ENCODE assay signal across 8 mouse cellular contexts in genomic region chr2:180227262-180228059, GRCm38 (mm10). TPM values are rescaled to one million over a fixed set of nuclear protein-coding genes. Genes with fewer than 3 reads are reported as not detected.
DNase-seq lines count a peak whose midpoint lies in the region; ATAC-seq and TF ChIP-seq lines count a peak whose summit lies in the region.

No protein-coding gene starts in this region.

- peak; percentile 70 for DNase-seq in left cerebral cortex, postnatal 4 days
- DNase-seq in left cerebral cortex, adult 8-10 months (ENCODE audit: low spot score in 2 of 2): no peak
- peak; percentile 58 for DNase-seq in c-Kit-positive CD71-negative TER-119-negative erythroid progenitor cells, embryonic 14.5 days (ENCODE audit: low read depth)
- peak; percentile 77 for DNase-seq in gastrocnemius, adult 2 months
- peak; percentile 72 for DNase-seq in induced T-regulatory cell, adult 2 months (ENCODE audit: low read depth)
- DNase-seq in frontal cortex, adult 2 months (ENCODE audit: extremely low spot score in 1 of 2, low spot score in 1 of 2): no peak

- intact Hi-C loops in left cerebral cortex, postnatal 4 days (cut with DNase I): no loop called here
- intact Hi-C loops in gastrocnemius, adult 2 months (cut with DNase I): no loop called here

- H3K9ac ChIP-seq in liver, embryonic 16.5 days (ENCODE audit: low read depth, low read length): no peak overlapping the region
- no peak overlapping the region for H3K9ac ChIP-seq in neural tube, embryonic 12.5 days

- H3K36me3 ChIP-seq in liver, embryonic 16.5 days (ENCODE audit: control insufficient read depth, insufficient read depth): no peaks in the 10 kb centered on the region
- no peaks in the 10 kb centered on the region for H3K36me3 ChIP-seq in neural tube, embryonic 12.5 days

- 3% methylated on average over 21 of the region's 21 CpGs for WGBS in liver, embryonic 16.5 days (ENCODE audit: insufficient replicate concordance)
- WGBS in neural tube, embryonic 12.5 days: under 1% methylated on average over 21 of the region's 21 CpGs

- H3K4me2 ChIP-seq in liver, embryonic 16.5 days (ENCODE audit: low read depth, low read length): peak overlapping the region; percentile 47
- peak overlapping the region; percentile 43 for H3K4me2 ChIP-seq in neural tube, embryonic 12.5 days (replicated peaks)

- peaks cover 3% of the 10 kb centered on the region for H3K4me1 ChIP-seq in liver, embryonic 16.5 days (ENCODE audit: control insufficient read depth, low read depth, low read length)
- H3K4me1 ChIP-seq in neural tube, embryonic 12.5 days: peaks cover 49% of the 10 kb centered on the region

- peak; percentile 81 for TF ChIP-seq CTCF in gastrocnemius, adult 2 months (IDR thresholded peaks at IDR 0.05)

- peak; percentile 44; the same call in 1 of the 2 replicates for ATAC-seq in liver, embryonic 16.5 days (ENCODE audit: low read depth)
- peak; percentile 73 for ATAC-seq in neural tube, embryonic 12.5 days (ENCODE audit: low FRiP score, low read depth)

- H3K4me3 ChIP-seq in gastrocnemius, adult 2 months: peak overlapping the region; percentile 69
- H3K4me3 ChIP-seq in liver, embryonic 16.5 days (ENCODE audit: low read depth, low read length): peak overlapping the region; percentile 26
- H3K4me3 ChIP-seq in neural tube, embryonic 12.5 days: no peak overlapping the region

- peak overlapping the region; percentile 88 for H3K27ac ChIP-seq in gastrocnemius, adult 2 months
- H3K27ac ChIP-seq in liver, embryonic 16.5 days (ENCODE audit: low read length): no peak overlapping the region
- H3K27ac ChIP-seq in neural tube, embryonic 12.5 days: no peak overlapping the region

- H3K9me3 ChIP-seq in liver, embryonic 16.5 days (replicated peaks; ENCODE audit: control insufficient read depth, low read length): no peaks in the 10 kb centered on the region
- no peaks in the 10 kb centered on the region for H3K9me3 ChIP-seq in neural tube, embryonic 12.5 days

- H3K27me3 ChIP-seq in liver, embryonic 16.5 days (ENCODE audit: control insufficient read depth, insufficient read depth, low read depth, low read length): peaks cover 41% of the 10 kb centered on the region
- H3K27me3 ChIP-seq in neural tube, embryonic 12.5 days (replicated peaks): peaks cover 38% of the 10 kb centered on the region

RNA-seq across cellular contexts. Expression of gene Lama5, which starts 1.8 kb away (rescaled TPM):
- total RNA-seq in left cerebral cortex, postnatal 4 days (2021): 1 to 10 TPM; 6.3 to 6.5 TPM
- 10 to 100 TPM in 1 of 4 experiments, 1 to 10 TPM in 3; 5.9 to 11.1 (median 7.3) TPM for total RNA-seq in left cerebral cortex, adult 8-10 months (2022)
- 10 to 100 TPM; 10.5 to 14.8 TPM for total RNA-seq in gastrocnemius, adult 2 months (2021)
- 2.0 and 2.6 TPM in 2 replicates for polyA plus RNA-seq in liver, embryonic 16.5 days (2015; fragmentation: Nextera tagmentation; extraction: Ambion mirVana)
- 2.8 and 2.9 TPM in 2 replicates for polyA plus RNA-seq in neural tube, embryonic 12.5 days (2016; fragmentation: Nextera tagmentation; extraction: Ambion mirVana)
- 15.9 TPM in 2 replicates for polyA plus RNA-seq in frontal cortex, adult 2 months (2012; rRNA removed)

RNA-seq across cellular contexts. Expression of gene Rps21, which starts 29.7 kb away (rescaled TPM):
- total RNA-seq in left cerebral cortex, postnatal 4 days (2021): 100 to 1,000 TPM; 616 to 687 TPM
- total RNA-seq in left cerebral cortex, adult 8-10 months (2022): 100 to 1,000 TPM; 616 to 845 (median 743) TPM
- 100 to 1,000 TPM; 359 to 473 TPM for total RNA-seq in gastrocnemius, adult 2 months (2021)
- polyA plus RNA-seq in liver, embryonic 16.5 days (2015; fragmentation: Nextera tagmentation; extraction: Ambion mirVana): 262 and 314 TPM in 2 replicates
- polyA plus RNA-seq in neural tube, embryonic 12.5 days (2016; fragmentation: Nextera tagmentation; extraction: Ambion mirVana): 430 and 468 TPM in 2 replicates
- polyA plus RNA-seq in frontal cortex, adult 2 months (2012; rRNA removed): 1,869 and 1,955 TPM in 2 replicates

RNA-seq across cellular contexts. Expression of gene Cables2, which starts 45.8 kb away (rescaled TPM):
- total RNA-seq in left cerebral cortex, postnatal 4 days (2021): 10 to 100 TPM; 47.2 to 48.6 TPM
- 10 to 100 TPM; 27.2 to 31.6 (median 27.7) TPM for total RNA-seq in left cerebral cortex, adult 8-10 months (2022)
- total RNA-seq in gastrocnemius, adult 2 months (2021): 1 to 10 TPM; 9.3 to 9.8 TPM
- 1.3 and 1.7 TPM in 2 replicates for polyA plus RNA-seq in liver, embryonic 16.5 days (2015; fragmentation: Nextera tagmentation; extraction: Ambion mirVana)
- polyA plus RNA-seq in neural tube, embryonic 12.5 days (2016; fragmentation: Nextera tagmentation; extraction: Ambion mirVana): 26.3 and 28.7 TPM in 2 replicates
- 31.1 and 33.3 TPM in 2 replicates for polyA plus RNA-seq in frontal cortex, adult 2 months (2012; rRNA removed)

RNA-seq across cellular contexts. Expression of gene Adrm1, which starts 56.2 kb away (rescaled TPM):
- 100 to 1,000 TPM; 117 to 118 TPM for total RNA-seq in left cerebral cortex, postnatal 4 days (2021)
- 100 to 1,000 TPM; 107 to 109 (median 108) TPM for total RNA-seq in left cerebral cortex, adult 8-10 months (2022)
- total RNA-seq in gastrocnemius, adult 2 months (2021): 100 to 1,000 TPM in 1 of 2 experiments, 10 to 100 TPM in 1; 99.5 to 121 TPM
- 91.4 and 96.6 TPM in 2 replicates for polyA plus RNA-seq in liver, embryonic 16.5 days (2015; fragmentation: Nextera tagmentation; extraction: Ambion mirVana)
- 218 and 221 TPM in 2 replicates for polyA plus RNA-seq in neural tube, embryonic 12.5 days (2016; fragmentation: Nextera tagmentation; extraction: Ambion mirVana)
- polyA plus RNA-seq in frontal cortex, adult 2 months (2012; rRNA removed): 94.8 and 102 TPM in 2 replicates

Comparison
In these comparisons a context has a peak if more than half of its experiments do, and no peak if none do; other contexts are left out.
1. DNase-seq: peak in left cerebral cortex, postnatal 4 days (single experiment), c-Kit-positive CD71-negative TER-119-negative erythroid progenitor cells, embryonic 14.5 days (single experiment), gastrocnemius, adult 2 months (single experiment) and induced T-regulatory cell, adult 2 months (single experiment); none in left cerebral cortex, adult 8-10 months (0 of 2) and frontal cortex, adult 2 months (0 of 2).